Comparison of ENCODE assay signal across 17 mouse cellular contexts in genomic region chr13:77537466-77537865, GRCm38 (mm10).
"Had no signal": no experiment of that assay in that cellular context is flagged by ENCODE, and none has a peak within 500 bp of the region (broad histone marks: within the 10 kb centered on the region; RNA-seq: fewer than 3 reads in every experiment).

No protein-coding gene starts in this region.

- H3K36me3 ChIP-seq: midbrain, embryonic 10.5 days; midbrain, embryonic 12.5 days; neural tube, embryonic 13.5 days; neural tube, embryonic 15.5 days had no signal

- H3K4me3 ChIP-seq: midbrain, embryonic 10.5 days; midbrain, embryonic 12.5 days; myocyte; neural tube, embryonic 13.5 days; neural tube, embryonic 15.5 days had no signal

- H3K9me3 ChIP-seq: midbrain, embryonic 10.5 days; midbrain, embryonic 12.5 days; neural tube, embryonic 13.5 days; neural tube, embryonic 15.5 days had no signal

- H3K27me3 ChIP-seq: midbrain, embryonic 12.5 days; neural tube, embryonic 13.5 days; neural tube, embryonic 15.5 days had no signal

- H3K27ac ChIP-seq: midbrain, embryonic 10.5 days; midbrain, embryonic 12.5 days; neural tube, embryonic 13.5 days; neural tube, embryonic 15.5 days had no signal

- H3K9ac ChIP-seq: lung, embryonic 14.5 days; midbrain, embryonic 12.5 days; neural tube, embryonic 13.5 days; neural tube, embryonic 15.5 days had no signal

- H3K4me1 ChIP-seq: neural tube, embryonic 13.5 days; neural tube, embryonic 15.5 days had no signal

- DNase-seq: lung, embryonic 14.5 days; lung, postnatal 10 days; lung, postnatal 4 days; midbrain, embryonic 14.5 days; retina, postnatal 1 day; right cerebral cortex, adult 18-20 months; right cerebral cortex, postnatal 25 days; right cerebral cortex, postnatal 4 days; spleen, adult 18-20 months; thymus, adult 18-20 months; thymus, postnatal 14 days; thymus, postnatal 36 days had no signal
